Mouse (Mus musculus) macrophage (primary cell): ENCODE measurements around the gene Gm8773. TPM values are rescaled to one million over a fixed set of nuclear protein-coding genes. Genes with fewer than 3 reads are reported as not detected.

Experiments
- polyA plus RNA-seq: library from polyadenylated mRNA; stranded (reverse); fragments of 250-400 nt; gene quantifications from 3 replicates; pipeline ENCODE4 v1.2.4, GENCODE M21; 2018; ENCODE audit warnings: inconsistent platforms

The Gm8773 gene
- polyA plus RNA-seq, 1 experiment from 2014 or later = not detected

Other genes with a start within 250 kb of the Gm8773 start
- 11.0 to 49.4 TPM (median 15.5 TPM) in 3 replicates for gene Cdk14, start 153.5 kb upstream of the Gm8773 start, polyA plus RNA-seq
- gene 1700015F17Rik, start 94.7 kb upstream of the Gm8773 start, polyA plus RNA-seq = not detected in 3 replicates
- gene Cldn12, start 58.8 kb upstream of the Gm8773 start, polyA plus RNA-seq = 0.95 to 2.1 TPM (median 1.6 TPM) in 3 replicates
- 6.3 to 10.5 TPM (median 7.3 TPM) in 3 replicates for gene Gtpbp10, start 14.3 kb upstream of the Gm8773 start, polyA plus RNA-seq
- gene Cfap69, start 90.4 kb downstream of the Gm8773 start, polyA plus RNA-seq = not detected in 3 replicates
- gene Steap2, start 120.8 kb downstream of the Gm8773 start, polyA plus RNA-seq = not detected in 3 replicates
- not detected in 3 replicates for gene Steap1, start 175.5 kb downstream of the Gm8773 start, polyA plus RNA-seq